Mouse (Mus musculus) forebrain, embryonic 15.5 days (tissue): ENCODE data around the gene Gm10160. TPM values are rescaled to one million over a fixed set of nuclear protein-coding genes. Genes with fewer than 3 reads are reported as not detected.

ENCODE experiments used
- polyA plus RNA-seq: library from polyadenylated mRNA; unstranded; fragments of >200 nt; fragmentation: Nextera tagmentation; extraction: Ambion mirVana; gene quantifications from 2 replicates; pipeline ENCODE4 v1.2.1, GENCODE M21; 2015

The Gm10160 gene
- polyA plus RNA-seq, 1 experiment from 2014 or later: not detected

Other genes starting within 250 kb of the Gm10160 start
- gene Homer2, start 148.3 kb downstream of the Gm10160 start, polyA plus RNA-seq: 25.0 and 25.9 TPM in 2 replicates
- gene Ramac, start 92.9 kb downstream of the Gm10160 start, polyA plus RNA-seq: 157 and 166 TPM in 2 replicates
- 51.6 and 52.2 TPM in 2 replicates for gene 3110040N11Rik, start 66.3 kb downstream of the Gm10160 start, polyA plus RNA-seq
- 96.3 and 108 TPM in 2 replicates for gene Btbd1, start 26.4 kb downstream of the Gm10160 start, polyA plus RNA-seq
- 7.1 and 7.6 TPM in 2 replicates for gene Tm6sf1, start 3.2 kb upstream of the Gm10160 start, polyA plus RNA-seq
- gene Hdgfl3, start 78.7 kb upstream of the Gm10160 start, polyA plus RNA-seq: 56.7 and 60.7 TPM in 2 replicates
- 0.04 and 0.05 TPM in 2 replicates for gene Bnc1, start 136.5 kb upstream of the Gm10160 start, polyA plus RNA-seq